Mouse (Mus musculus) hindbrain, embryonic 16.5 days (tissue): ENCODE results near the gene Gm17349. TPM values are rescaled to one million over a fixed set of nuclear protein-coding genes. Genes with fewer than 3 reads are reported as not detected.

Source experiments
- ATAC-seq: fragments of 200-750 bp; cut with Nextera tagmentation; 2 replicates; pipeline ENCODE4 v1.8.0; 2017; ENCODE audit warnings: moderate TSS enrichment, moderate library complexity
- H3K27ac ChIP-seq: fragments of 300-500 bp; sonication (generic); 2 replicates; pipeline ENCODE4 v1.5.1; 2014; ENCODE audit warnings: low read depth, mild to moderate bottlenecking, control low read depth, low read length, moderate library complexity
- H3K27me3 ChIP-seq: fragments of 300-500 bp; sonication (generic); replicated peaks from 2 replicates; pipeline ENCODE4 v1.6.1; 2014; ENCODE audit warnings: low read length; ENCODE audit not compliant: control insufficient read depth, insufficient read depth
- H3K36me3 ChIP-seq: fragments of 300-500 bp; sonication (generic); 2 replicates; pipeline ENCODE4 v1.6.1; 2014; ENCODE audit warnings: mild to moderate bottlenecking, low read length, moderate library complexity, mixed read lengths; ENCODE audit not compliant: control insufficient read depth, insufficient read depth
- H3K4me1 ChIP-seq: fragments of 300-500 bp; sonication (generic); 2 replicates; pipeline ENCODE4 v1.6.1; 2014; ENCODE audit warnings: low read depth, low read length; ENCODE audit not compliant: control insufficient read depth, insufficient read depth
- H3K4me2 ChIP-seq: fragments of 300-500 bp; sonication (generic); 2 replicates; pipeline ENCODE4 v1.6.1; 2014; ENCODE audit warnings: mild to moderate bottlenecking, low read length, control low read depth, moderate library complexity
- H3K4me3 ChIP-seq: fragments of 300-500 bp; sonication (generic); 2 replicates; pipeline ENCODE4 v1.5.1; 2014; ENCODE audit warnings: mild to moderate bottlenecking, low read length, control low read depth, moderate library complexity
- H3K9ac ChIP-seq: fragments of 300-500 bp; sonication (generic); 2 replicates; pipeline ENCODE4 v1.6.1; 2014; ENCODE audit warnings: low read depth, mild to moderate bottlenecking, control low read depth, low read length, moderate library complexity
- H3K9me3 ChIP-seq: fragments of 300-500 bp; sonication (generic); 2 replicates; pipeline ENCODE4 v1.6.1; 2014; ENCODE audit warnings: mild to moderate bottlenecking, low read length, moderate library complexity; ENCODE audit not compliant: control insufficient read depth
- WGBS: fragments of 180-500 bp; shearing (Covaris S2); extraction: QIAGEN DNeasy Blood & Tissue Kit; methylation state at CpG from one replicate; pipeline ENCODE4 v1.1.7; 2014; 5-methylcytosine and 5-hydroxymethylcytosine counted together
- polyA plus RNA-seq: library from polyadenylated mRNA; unstranded; fragments of >200 nt; fragmentation: Nextera tagmentation; extraction: Ambion mirVana; gene quantifications from 2 replicates; pipeline ENCODE4 v1.2.1, GENCODE M21; 2015

Gm17349 gene
- polyA plus RNA-seq, 1 experiment from 2014 or later, result not detected

- H3K4me3 ChIP-seq, result no peak overlapping the region
- no peaks in the 10 kb centered on the region for H3K9me3 ChIP-seq
- H3K27ac ChIP-seq, result no peak overlapping the region
- 50% methylated on average over 9 of the region's 9 CpGs for WGBS
- peaks cover 2% of the 10 kb centered on the region; the same call in 1 of the 2 replicates for H3K4me1 ChIP-seq
- H3K36me3 ChIP-seq, result peaks cover 9% of the 10 kb centered on the region; the same call in 1 of the 2 replicates
- ATAC-seq, result 0 out of 2 replicates have a peak, but pooled peaks have one; percentile 16
- no peak overlapping the region for H3K9ac ChIP-seq
- H3K27me3 ChIP-seq, result no peaks in the 10 kb centered on the region
- H3K4me2 ChIP-seq, result no peak overlapping the region
Observed at GRCm38 (mm10) chr15:99691976-99692375, 13.3 kb downstream of the Gm17349 start.

GRCm38 (mm10) chr15:99690924-99691323, 14.4 kb downstream of the Gm17349 start:
- H3K4me3 ChIP-seq, result no peak overlapping the region
- no peaks in the 10 kb centered on the region for H3K27me3 ChIP-seq
- ATAC-seq, result no peak
- 28% methylated on average over 4 of the region's 4 CpGs for WGBS
- H3K36me3 ChIP-seq, result 0 out of 2 replicates have a peak, but pooled peaks cover 2% of the 10 kb centered on the region
- H3K4me2 ChIP-seq, result no peak overlapping the region
- no peak overlapping the region for H3K27ac ChIP-seq
- peaks cover 2% of the 10 kb centered on the region; the same call in 1 of the 2 replicates for H3K4me1 ChIP-seq
- H3K9me3 ChIP-seq, result no peaks in the 10 kb centered on the region
- H3K9ac ChIP-seq, result no peak overlapping the region

DNA sequence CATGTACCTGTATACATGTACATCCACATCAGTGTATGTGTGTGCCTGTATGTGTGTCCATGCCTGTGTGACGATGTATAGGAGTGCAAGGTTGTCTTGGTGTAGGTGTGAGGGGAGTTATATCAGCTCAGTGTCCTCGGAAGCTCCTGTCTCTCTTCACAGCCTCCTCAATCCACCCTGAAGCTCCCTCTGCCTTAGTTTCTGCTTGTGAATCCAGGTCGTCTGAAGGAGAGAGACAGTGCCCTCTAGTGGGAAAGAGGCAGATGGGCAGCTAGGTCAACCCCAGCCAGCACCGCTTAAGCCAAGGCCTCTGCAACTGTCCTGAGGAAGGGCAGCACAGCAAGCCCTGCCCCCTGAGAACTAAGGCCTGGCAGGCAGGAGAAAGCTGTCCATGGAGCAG, 16.6 kb downstream of the Gm17349 start:
- Histone ChIP-seq H3K4me3 (no peak overlapping the region), H3K9ac (peak overlapping the region; percentile 24; the same call in 1 of the 2 replicates), H3K36me3 (0 out of 2 replicates have a peak, but pooled peaks cover 2% of the 10 kb centered on the region), H3K4me1 (peaks cover 2% of the 10 kb centered on the region; the same call in 1 of the 2 replicates), H3K4me2 (no peak overlapping the region), H3K27me3 (no peaks in the 10 kb centered on the region), H3K27ac (no peak overlapping the region), H3K9me3 (no peaks in the 10 kb centered on the region)
- peak; percentile 61 for ATAC-seq
- 2% methylated on average over 4 of the region's 4 CpGs for WGBS

DNA sequence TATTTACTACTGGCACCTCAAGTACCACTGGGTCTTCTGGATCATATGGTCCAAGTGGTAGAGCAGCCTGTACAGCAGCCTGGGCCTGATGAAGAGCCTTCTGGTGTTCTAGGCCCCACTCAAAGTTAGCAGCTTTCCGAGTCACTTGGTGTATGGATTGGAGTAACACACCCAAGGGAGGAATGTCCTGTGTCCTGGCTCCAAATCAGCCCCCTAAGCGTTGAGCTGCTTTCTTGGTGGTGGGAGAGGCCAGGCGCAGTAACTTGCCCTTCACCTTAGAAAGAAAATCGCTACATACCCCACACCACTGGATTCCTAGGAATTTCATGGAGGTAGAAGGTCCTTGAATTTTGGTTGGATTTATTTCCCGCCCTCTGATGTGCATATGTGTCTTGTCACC, 21.1 kb downstream of the Gm17349 start:
- no peak for ATAC-seq
- H3K9me3 ChIP-seq, result no peaks in the 10 kb centered on the region
- H3K27me3 ChIP-seq, result no peaks in the 10 kb centered on the region
- no peak overlapping the region for H3K4me2 ChIP-seq
- no peaks in the 10 kb centered on the region; the same call in 1 of the 2 replicates for H3K36me3 ChIP-seq
- whole genome bisulfite sequencing, result 93% methylated on average over 5 of the region's 5 CpGs
- no peak overlapping the region for H3K27ac ChIP-seq
- H3K9ac ChIP-seq, result no peak overlapping the region
- H3K4me1 ChIP-seq, result no peaks in the 10 kb centered on the region
- H3K4me3 ChIP-seq, result no peak overlapping the region

GRCm38 (mm10) chr15:99682880-99683279, 22.4 kb downstream of the Gm17349 start:
- no peak for ATAC-seq
- H3K9ac ChIP-seq, result no peak overlapping the region
- no peak overlapping the region for H3K27ac ChIP-seq
- H3K27me3 ChIP-seq, result no peaks in the 10 kb centered on the region
- peaks cover 5% of the 10 kb centered on the region; the same call in 1 of the 2 replicates for H3K4me1 ChIP-seq
- H3K9me3 ChIP-seq, result no peaks in the 10 kb centered on the region
- H3K4me2 ChIP-seq, result no peak overlapping the region
- no peak overlapping the region for H3K4me3 ChIP-seq
- H3K36me3 ChIP-seq, result no peaks in the 10 kb centered on the region; the same call in 1 of the 2 replicates
- 97% methylated on average over 7 of the region's 7 CpGs for WGBS

DNA sequence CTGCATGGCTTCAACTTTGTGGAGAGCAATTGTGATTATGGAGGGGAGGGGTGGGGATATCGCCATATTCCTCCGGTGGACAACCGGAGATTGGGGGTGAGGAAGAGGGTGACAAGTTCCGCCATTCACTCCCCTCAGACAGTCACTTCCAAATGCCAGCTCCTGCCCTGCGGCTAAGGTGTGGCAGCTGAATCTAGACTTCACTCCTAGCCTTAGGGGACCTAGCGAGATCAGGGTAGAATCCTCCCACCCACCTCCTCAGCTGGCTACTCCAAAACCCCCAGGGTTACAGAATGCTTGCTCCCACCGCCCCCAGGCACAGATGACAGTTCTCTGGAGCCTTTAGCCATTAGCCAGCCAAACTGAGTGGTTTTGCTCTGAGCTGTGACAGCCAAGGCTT, 26.3 kb downstream of the Gm17349 start:
- Histone ChIP-seq H3K36me3 (no peaks in the 10 kb centered on the region; the same call in 1 of the 2 replicates), H3K27ac (no peak overlapping the region), H3K4me1 (peaks cover 28% of the 10 kb centered on the region), H3K4me2 (no peak overlapping the region), H3K27me3 (no peaks in the 10 kb centered on the region), H3K9ac (no peak overlapping the region), H3K4me3 (no peak overlapping the region), H3K9me3 (no peaks in the 10 kb centered on the region)
- 75% methylated on average over 7 of the region's 7 CpGs for WGBS
- no peak for ATAC-seq

DNA sequence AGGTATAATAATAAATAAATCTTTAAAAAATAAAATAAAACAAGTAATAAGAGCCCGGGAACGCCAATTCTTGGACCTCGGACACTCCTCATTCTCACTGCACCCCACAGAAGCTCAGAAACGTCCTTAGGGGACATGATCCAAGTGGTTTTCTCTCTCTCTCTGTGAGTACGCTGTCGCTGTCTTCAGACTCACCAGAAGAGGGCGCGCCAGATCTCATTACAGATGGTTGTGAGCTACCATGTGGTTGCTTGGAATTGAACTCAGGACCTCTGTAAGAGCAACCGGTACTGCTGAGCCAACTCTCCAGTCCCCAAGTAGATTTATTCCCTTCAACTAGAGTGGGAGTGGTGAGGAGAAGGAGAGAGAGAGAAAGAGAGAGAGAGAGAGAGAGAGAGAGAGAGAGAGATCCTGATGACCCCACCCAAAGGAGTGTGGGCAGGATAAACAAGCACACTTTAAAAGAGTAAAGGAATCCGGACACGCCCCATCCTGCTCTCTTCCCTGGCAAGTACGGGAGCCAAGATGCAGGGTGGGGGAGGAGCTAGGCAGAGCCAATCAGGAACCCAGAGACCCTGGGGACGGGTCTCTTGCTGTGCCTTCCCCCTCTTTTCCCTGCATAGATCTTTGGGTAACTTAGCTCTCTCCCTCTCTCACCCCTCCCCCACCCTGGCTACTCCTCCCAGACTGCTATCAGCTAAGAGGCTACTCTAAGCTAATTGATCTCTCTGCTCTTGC, 27.1 kb downstream of the Gm17349 start:
- H3K36me3 ChIP-seq, result no peaks in the 10 kb centered on the region; the same call in 1 of the 2 replicates
- 17% methylated on average over 13 of the region's 13 CpGs for WGBS
- H3K27me3 ChIP-seq, result no peaks in the 10 kb centered on the region
- no peak overlapping the region for H3K9ac ChIP-seq
- H3K27ac ChIP-seq, result no peak overlapping the region
- no peak for ATAC-seq
- H3K4me3 ChIP-seq, result no peak overlapping the region
- no peaks in the 10 kb centered on the region for H3K9me3 ChIP-seq
- H3K4me2 ChIP-seq, result no peak overlapping the region; the same call in 1 of the 2 replicates
- peaks cover 36% of the 10 kb centered on the region for H3K4me1 ChIP-seq

- Histone ChIP-seq H3K27ac (peak overlapping the region; percentile 62), H3K9ac (peak overlapping the region; percentile 50), H3K4me2 (peak overlapping the region; percentile 43), H3K27me3 (no peaks in the 10 kb centered on the region), H3K36me3 (no peaks in the 10 kb centered on the region), H3K4me1 (peaks cover 44% of the 10 kb centered on the region), H3K4me3 (peak overlapping the region; percentile 4; the same call in 1 of the 2 replicates), H3K9me3 (no peaks in the 10 kb centered on the region)
- peak; percentile 71 for ATAC-seq
- WGBS, result 12% methylated on average over 8 of the region's 8 CpGs
Observed at GRCm38 (mm10) chr15:99677089-99677488, 28.2 kb downstream of the Gm17349 start.

DNA sequence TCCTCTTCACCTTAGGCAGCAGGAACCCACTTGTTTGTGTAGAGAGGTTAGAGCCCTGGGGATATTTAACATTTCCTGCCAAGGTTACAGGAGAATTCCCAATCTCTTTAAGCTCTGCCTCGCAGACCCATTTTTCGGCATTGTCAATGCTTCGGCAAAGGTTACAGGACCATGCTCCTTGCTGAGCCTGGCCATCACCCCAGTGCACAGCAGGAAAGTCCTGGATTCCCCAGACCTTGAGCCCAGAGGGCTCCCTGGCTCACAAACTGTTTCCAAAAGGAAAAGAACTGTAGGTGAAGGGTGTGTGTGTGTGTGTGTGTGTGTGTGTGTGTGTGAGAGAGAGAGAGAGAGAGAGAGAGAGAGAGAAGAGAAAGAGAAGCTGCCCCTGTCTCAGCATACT, 30.4 kb downstream of the Gm17349 start:
- peak overlapping the region; percentile 35 for H3K4me2 ChIP-seq
- no peaks in the 10 kb centered on the region for H3K27me3 ChIP-seq
- no peak overlapping the region for H3K27ac ChIP-seq
- 70% methylated on average over 3 of the region's 3 CpGs for WGBS
- H3K4me1 ChIP-seq, result peaks cover 54% of the 10 kb centered on the region
- ATAC-seq, result no peak
- H3K36me3 ChIP-seq, result no peaks in the 10 kb centered on the region
- peak overlapping the region; percentile 11; the same call in 1 of the 2 replicates for H3K4me3 ChIP-seq
- H3K9ac ChIP-seq, result 0 out of 2 replicates have a peak overlapping the region, but pooled peaks have one; percentile 19
- no peaks in the 10 kb centered on the region for H3K9me3 ChIP-seq
